Mouse (Mus musculus): Measurements from ENCODE around the gene Dlg2. TPM values are rescaled to one million over a fixed set of nuclear protein-coding genes. Genes with fewer than 3 reads are reported as not detected.

Gene Dlg2
- polyA plus RNA-seq, 1 experiment from 2014 or later: 28.3 TPM

DNA sequence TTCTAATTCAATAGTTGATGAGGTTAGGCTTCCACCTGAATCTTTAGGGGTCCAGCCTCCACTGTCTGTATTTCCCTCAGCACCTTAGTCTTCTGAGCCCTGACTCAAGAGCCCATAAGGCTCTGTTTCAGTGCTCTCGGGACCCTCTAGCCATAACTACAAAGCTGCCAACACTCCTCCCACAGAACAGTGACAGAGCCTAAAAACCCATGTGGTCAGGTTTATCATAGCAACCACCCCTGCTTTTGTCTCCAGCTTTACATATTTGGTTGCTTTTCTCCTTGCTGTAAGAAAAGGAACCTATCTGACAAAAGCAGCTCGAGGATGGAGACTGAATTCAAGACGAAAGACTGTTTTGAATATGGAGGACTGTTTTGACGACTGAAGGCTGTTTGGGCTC, 765.2 kb downstream of the Dlg2 start:
- H3K9ac ChIP-seq (ENCODE audit: low read depth, low read length): no peak overlapping the region
- H3K27me3 ChIP-seq (replicated peaks; ENCODE audit: control insufficient read depth, insufficient read depth, low read length): no peaks in the 10 kb centered on the region
- H3K4me1 ChIP-seq (ENCODE audit: control insufficient read depth, insufficient read depth, low read depth, low read length): no peaks in the 10 kb centered on the region
- no peak overlapping the region for H3K4me3 ChIP-seq (ENCODE audit: low read length)
- no peaks in the 10 kb centered on the region for H3K36me3 ChIP-seq (ENCODE audit: control insufficient read depth, insufficient read depth, low read length)
- H3K4me2 ChIP-seq (ENCODE audit: low read length): no peak overlapping the region
- 76% methylated on average over 4 of the region's 4 CpGs for WGBS
- H3K27ac ChIP-seq (ENCODE audit: low read depth, low read length): no peak overlapping the region
- no peaks in the 10 kb centered on the region for H3K9me3 ChIP-seq (ENCODE audit: control insufficient read depth, low read length)
- no peak for ATAC-seq

DNA sequence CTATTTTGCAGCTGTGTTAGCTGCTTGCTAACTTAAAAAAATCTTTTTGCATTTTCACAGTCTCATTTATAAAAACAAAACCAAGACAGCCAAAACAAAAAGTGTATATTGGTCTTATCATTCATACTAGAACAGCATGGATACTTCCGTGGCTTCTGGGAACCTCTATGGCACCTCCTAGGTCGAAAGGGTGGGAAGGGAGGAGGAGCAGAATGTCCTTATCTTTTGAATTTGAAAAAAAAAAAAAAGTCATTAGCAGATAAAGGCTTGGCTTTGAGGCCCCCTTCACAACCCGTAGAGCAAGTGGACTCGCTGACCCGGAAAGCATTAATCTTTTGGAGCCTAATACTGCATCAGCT, 785.2 kb downstream of the Dlg2 start:
- 0% methylated on average over 5 of the region's 5 CpGs for WGBS
- Histone ChIP-seq H3K9me3 (ENCODE audit: control insufficient read depth, low read length) (no peaks in the 10 kb centered on the region), H3K9ac (ENCODE audit: low read depth, low read length) (peak overlapping the region; percentile 76), H3K4me2 (ENCODE audit: low read length) (peak overlapping the region; percentile 84), H3K36me3 (ENCODE audit: control insufficient read depth, insufficient read depth, low read length) (no peaks in the 10 kb centered on the region), H3K27me3 (replicated peaks; ENCODE audit: control insufficient read depth, insufficient read depth, low read length) (no peaks in the 10 kb centered on the region), H3K27ac (ENCODE audit: low read depth, low read length) (no peak overlapping the region; the same call in 1 of the 2 replicates), H3K4me1 (ENCODE audit: control insufficient read depth, insufficient read depth, low read depth, low read length) (peaks cover 7% of the 10 kb centered on the region), H3K4me3 (ENCODE audit: low read length) (peak overlapping the region; percentile 70)
- ATAC-seq: peak; percentile 21; the same call in 1 of the 2 replicates

DNA sequence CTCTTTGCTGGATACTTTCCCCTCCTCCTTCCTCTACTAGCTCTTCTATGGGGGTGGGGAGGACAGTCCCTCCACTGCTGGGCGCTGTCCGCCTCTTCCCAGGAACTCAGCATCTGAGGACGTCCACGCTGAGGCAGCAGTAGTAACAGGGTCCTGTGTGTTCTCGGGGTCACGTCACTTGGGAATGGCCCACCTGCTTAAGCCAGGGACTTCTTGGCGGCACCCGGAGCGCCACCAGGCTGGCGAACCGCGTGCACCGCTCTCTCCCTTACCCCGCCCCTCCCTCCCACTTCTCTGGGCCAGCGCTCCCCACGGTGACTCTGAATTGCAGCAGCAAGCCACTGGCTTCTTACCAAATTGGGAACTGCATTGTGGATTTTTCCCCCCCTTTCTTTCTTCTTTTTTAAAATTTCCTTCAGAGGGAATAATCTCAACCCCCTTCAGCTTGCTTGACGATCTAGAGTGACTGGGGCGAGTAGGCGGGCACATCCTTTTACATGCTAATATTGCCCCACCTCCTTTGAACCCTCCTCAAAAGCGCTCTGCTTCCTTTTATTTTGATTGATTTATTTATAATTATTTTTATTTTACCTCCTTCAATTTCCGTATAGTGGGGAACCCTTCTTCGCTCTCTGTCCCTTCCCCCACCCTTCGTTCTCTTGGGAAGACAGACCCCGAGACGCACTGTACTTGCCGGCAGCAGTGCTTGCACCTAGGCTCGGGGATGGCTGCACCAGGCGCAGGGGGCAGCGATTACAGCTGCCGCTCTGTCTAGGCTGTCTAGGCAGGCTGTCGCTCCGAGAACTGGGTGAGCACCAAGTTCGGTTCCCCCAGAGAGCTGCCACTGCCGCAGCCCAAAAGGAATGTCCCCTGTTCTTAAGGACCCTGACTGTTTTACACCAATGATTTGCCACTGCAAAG, 785.8 kb downstream of the Dlg2 start:
- Histone ChIP-seq H3K27me3 (replicated peaks; ENCODE audit: control insufficient read depth, insufficient read depth, low read length) (no peaks in the 10 kb centered on the region), H3K36me3 (ENCODE audit: control insufficient read depth, insufficient read depth, low read length) (no peaks in the 10 kb centered on the region), H3K9ac (ENCODE audit: low read depth, low read length) (peak overlapping the region; percentile 76), H3K9me3 (ENCODE audit: control insufficient read depth, low read length) (no peaks in the 10 kb centered on the region), H3K4me1 (ENCODE audit: control insufficient read depth, insufficient read depth, low read depth, low read length) (peaks cover 7% of the 10 kb centered on the region), H3K4me3 (ENCODE audit: low read length) (peak overlapping the region; percentile 70), H3K27ac (ENCODE audit: low read depth, low read length) (peak overlapping the region; percentile 64), H3K4me2 (ENCODE audit: low read length) (peak overlapping the region; percentile 84)
- ATAC-seq: peak; percentile 93
- WGBS: 0% methylated on average over 34 of the region's 34 CpGs

DNA sequence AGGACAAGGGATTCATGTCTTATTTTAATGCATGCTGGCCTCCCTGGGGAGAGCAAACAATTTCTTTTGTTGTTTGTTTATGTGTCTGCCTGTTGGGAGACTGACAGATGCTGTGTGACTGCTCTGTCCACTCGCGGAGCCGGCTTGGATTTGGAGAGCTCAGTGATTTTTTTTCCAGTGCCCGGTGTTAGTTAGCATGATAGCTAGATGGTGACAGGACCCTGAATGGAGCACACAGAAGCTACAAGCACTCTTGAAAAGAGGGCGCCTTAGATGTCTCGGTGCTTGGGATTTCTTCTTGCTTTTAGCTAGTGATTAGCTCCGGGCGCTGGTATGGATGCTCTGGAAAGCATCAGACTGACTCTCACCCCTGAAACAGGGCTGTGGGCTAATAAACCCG, 786.5 kb downstream of the Dlg2 start:
- peak; percentile 25; the same call in 1 of the 2 replicates for ATAC-seq
- no peaks in the 10 kb centered on the region for H3K36me3 ChIP-seq (ENCODE audit: control insufficient read depth, insufficient read depth, low read length)
- H3K27me3 ChIP-seq (replicated peaks; ENCODE audit: control insufficient read depth, insufficient read depth, low read length): no peaks in the 10 kb centered on the region
- H3K27ac ChIP-seq (ENCODE audit: low read depth, low read length): peak overlapping the region; percentile 54; the same call in 1 of the 2 replicates
- peak overlapping the region; percentile 84 for H3K4me2 ChIP-seq (ENCODE audit: low read length)
- no peaks in the 10 kb centered on the region for H3K9me3 ChIP-seq (ENCODE audit: control insufficient read depth, low read length)
- H3K9ac ChIP-seq (ENCODE audit: low read depth, low read length): peak overlapping the region; percentile 76
- peak overlapping the region; percentile 70 for H3K4me3 ChIP-seq (ENCODE audit: low read length)
- WGBS: 2% methylated on average over 9 of the region's 9 CpGs
- H3K4me1 ChIP-seq (ENCODE audit: control insufficient read depth, insufficient read depth, low read depth, low read length): peaks cover 7% of the 10 kb centered on the region

DNA sequence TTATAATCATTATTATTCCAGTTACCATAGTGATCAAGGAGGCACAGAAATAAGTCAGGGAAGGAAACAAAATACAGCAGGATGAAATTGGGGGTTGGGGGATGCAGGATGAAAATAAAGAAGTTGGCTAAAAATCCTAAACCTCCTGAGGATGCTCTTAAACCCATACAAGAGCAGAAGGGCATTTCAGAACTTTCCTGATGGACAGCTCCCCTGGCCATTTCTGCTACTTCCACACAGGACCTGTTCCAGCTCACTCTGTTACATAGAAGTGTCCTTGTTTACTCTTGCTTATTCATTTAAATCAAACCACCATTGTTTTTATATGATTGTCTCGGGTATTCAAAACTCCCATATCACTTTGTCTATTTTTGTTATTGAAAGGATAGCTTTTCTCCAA, 791.3 kb downstream of the Dlg2 start:
- ATAC-seq: no peak
- Histone ChIP-seq H3K9ac (ENCODE audit: low read depth, low read length) (no peak overlapping the region), H3K27ac (ENCODE audit: low read depth, low read length) (no peak overlapping the region), H3K27me3 (replicated peaks; ENCODE audit: control insufficient read depth, insufficient read depth, low read length) (no peaks in the 10 kb centered on the region), H3K36me3 (ENCODE audit: control insufficient read depth, insufficient read depth, low read length) (no peaks in the 10 kb centered on the region), H3K9me3 (ENCODE audit: control insufficient read depth, low read length) (no peaks in the 10 kb centered on the region), H3K4me3 (ENCODE audit: low read length) (no peak overlapping the region), H3K4me1 (ENCODE audit: control insufficient read depth, insufficient read depth, low read depth, low read length) (peaks cover 3% of the 10 kb centered on the region; the same call in 1 of the 2 replicates), H3K4me2 (ENCODE audit: low read length) (no peak overlapping the region)
- 57% methylated on average over 1 of the region's 1 CpGs for WGBS

DNA sequence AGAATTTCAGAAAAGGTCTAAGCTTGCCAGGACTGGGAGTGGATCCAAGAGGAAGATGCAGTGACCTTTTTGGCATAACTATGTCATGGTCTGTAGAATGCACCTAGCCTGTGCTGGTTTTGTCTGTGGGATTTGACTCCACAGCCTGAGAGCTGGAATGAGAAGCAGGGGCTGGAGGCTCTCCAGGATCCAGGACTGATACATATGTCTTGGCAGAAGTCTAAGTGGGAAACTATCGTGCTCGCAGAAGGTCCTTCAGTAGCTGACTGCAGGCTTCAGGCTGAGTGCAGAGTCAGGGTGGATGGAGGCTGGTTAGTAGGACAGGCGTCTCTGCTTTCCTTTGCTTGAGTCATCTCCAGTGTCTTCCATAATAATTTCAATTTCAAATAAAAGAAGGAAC, 807.7 kb downstream of the Dlg2 start:
- no peaks in the 10 kb centered on the region for H3K27me3 ChIP-seq (replicated peaks; ENCODE audit: control insufficient read depth, insufficient read depth, low read length)
- H3K9ac ChIP-seq (ENCODE audit: low read depth, low read length): no peak overlapping the region
- no peaks in the 10 kb centered on the region for H3K4me1 ChIP-seq (ENCODE audit: control insufficient read depth, insufficient read depth, low read depth, low read length)
- H3K9me3 ChIP-seq (ENCODE audit: control insufficient read depth, low read length): no peaks in the 10 kb centered on the region
- ATAC-seq: no peak
- WGBS: 88% methylated on average over 3 of the region's 3 CpGs
- H3K27ac ChIP-seq (ENCODE audit: low read depth, low read length): no peak overlapping the region
- H3K36me3 ChIP-seq (ENCODE audit: control insufficient read depth, insufficient read depth, low read length): no peaks in the 10 kb centered on the region
- H3K4me3 ChIP-seq (ENCODE audit: low read length): no peak overlapping the region
- no peak overlapping the region for H3K4me2 ChIP-seq (ENCODE audit: low read length)

DNA sequence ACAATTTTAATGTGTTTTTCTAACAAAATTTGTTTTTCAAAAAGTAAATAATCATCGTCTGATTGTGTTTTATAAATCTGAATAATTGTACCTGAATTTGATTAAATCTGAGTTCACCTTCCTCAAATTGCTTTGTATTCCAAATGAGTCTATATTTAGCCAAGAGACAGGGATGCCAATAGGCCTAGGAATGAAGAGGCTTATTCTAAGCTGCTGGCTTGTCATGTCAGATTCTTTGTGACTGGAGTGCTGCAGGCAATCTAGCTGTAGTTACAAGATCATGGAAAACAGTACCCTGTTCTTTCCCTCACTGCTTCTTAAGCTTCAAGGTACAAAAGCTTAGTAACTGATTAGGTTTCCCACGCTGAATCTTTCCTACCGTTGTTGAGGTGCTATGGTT, 811.9 kb downstream of the Dlg2 start:
- no peak for ATAC-seq
- Histone ChIP-seq H3K4me3 (ENCODE audit: low read length) (no peak overlapping the region), H3K36me3 (ENCODE audit: control insufficient read depth, insufficient read depth, low read length) (no peaks in the 10 kb centered on the region), H3K4me1 (ENCODE audit: control insufficient read depth, insufficient read depth, low read depth, low read length) (no peaks in the 10 kb centered on the region), H3K4me2 (ENCODE audit: low read length) (no peak overlapping the region), H3K9me3 (ENCODE audit: control insufficient read depth, low read length) (no peaks in the 10 kb centered on the region), H3K27me3 (replicated peaks; ENCODE audit: control insufficient read depth, insufficient read depth, low read length) (no peaks in the 10 kb centered on the region), H3K9ac (ENCODE audit: low read depth, low read length) (no peak overlapping the region), H3K27ac (ENCODE audit: low read depth, low read length) (no peak overlapping the region)
- 75% methylated on average over 3 of the region's 3 CpGs for WGBS

DNA sequence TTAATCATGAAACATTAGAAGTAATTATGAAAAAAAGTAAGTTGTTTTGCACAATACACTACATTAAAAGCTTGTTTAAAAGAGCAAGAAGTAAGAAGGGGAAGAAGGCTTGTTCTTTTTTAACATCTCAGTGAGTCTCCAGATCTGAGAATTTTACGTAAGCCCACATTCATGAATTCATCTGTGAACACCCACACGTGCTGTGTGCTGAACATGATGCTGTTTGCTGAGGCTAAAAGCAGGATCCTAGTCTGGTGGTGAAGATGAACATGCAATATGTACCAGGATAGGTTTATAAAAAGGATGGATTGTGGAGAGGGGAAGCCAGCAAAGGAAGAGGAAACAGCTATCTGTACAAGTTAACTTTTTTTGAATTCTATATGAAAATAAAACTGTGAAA, 819.7 kb downstream of the Dlg2 start:
- ATAC-seq: no peak
- no peak overlapping the region for H3K4me3 ChIP-seq (ENCODE audit: low read length)
- 82% methylated on average over 2 of the region's 2 CpGs for WGBS

DNA sequence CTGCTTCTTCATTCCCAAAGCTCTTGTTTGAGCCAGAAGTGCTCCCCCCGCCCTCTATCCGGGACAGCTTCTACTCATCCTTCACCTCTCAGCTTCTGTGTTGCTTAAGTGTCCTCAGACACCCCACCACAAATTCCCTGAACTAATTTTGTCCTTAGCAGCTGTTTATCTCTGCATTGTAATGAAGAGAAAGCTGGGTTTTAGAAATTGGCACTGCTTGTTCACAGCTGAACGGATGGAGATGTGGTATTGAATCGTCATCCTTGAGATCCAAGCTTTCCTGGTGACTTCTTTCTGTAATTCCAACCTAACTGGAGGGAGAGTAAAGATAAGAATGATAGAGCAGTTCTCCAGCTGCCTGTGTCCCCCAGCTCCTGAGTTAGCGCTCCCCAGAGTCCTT, 834.7 kb downstream of the Dlg2 start:
- Histone ChIP-seq H3K27ac (ENCODE audit: low read depth, low read length) (no peak overlapping the region), H3K4me1 (ENCODE audit: control insufficient read depth, insufficient read depth, low read depth, low read length) (no peaks in the 10 kb centered on the region), H3K4me2 (ENCODE audit: low read length) (no peak overlapping the region), H3K9ac (ENCODE audit: low read depth, low read length) (no peak overlapping the region), H3K27me3 (replicated peaks; ENCODE audit: control insufficient read depth, insufficient read depth, low read length) (no peaks in the 10 kb centered on the region), H3K4me3 (ENCODE audit: low read length) (no peak overlapping the region), H3K36me3 (ENCODE audit: control insufficient read depth, insufficient read depth, low read length) (no peaks in the 10 kb centered on the region), H3K9me3 (ENCODE audit: control insufficient read depth, low read length) (no peaks in the 10 kb centered on the region)
- WGBS: 79% methylated on average over 5 of the region's 5 CpGs
- no peak for ATAC-seq

More for the DNA sequence above, 819.7 kb downstream of the Dlg2 start:
- Histone ChIP-seq H3K4me2 (ENCODE audit: low read length) (no peak overlapping the region), H3K9ac (ENCODE audit: low read depth, low read length) (no peak overlapping the region), H3K27ac (ENCODE audit: low read depth, low read length) (no peak overlapping the region), H3K9me3 (ENCODE audit: control insufficient read depth, low read length) (no peaks in the 10 kb centered on the region), H3K27me3 (replicated peaks; ENCODE audit: control insufficient read depth, insufficient read depth, low read length) (no peaks in the 10 kb centered on the region), H3K36me3 (ENCODE audit: control insufficient read depth, insufficient read depth, low read length) (no peaks in the 10 kb centered on the region), H3K4me1 (ENCODE audit: control insufficient read depth, insufficient read depth, low read depth, low read length) (no peaks in the 10 kb centered on the region)
